Mouse (Mus musculus): Measurements from ENCODE around the gene Gm20661.

The Gm20661 gene

GRCm38 (mm10) chr9:107982681-107983346 is at the start of gene Gm20661:
TSS of gene Gm20661 (plus strand) at chr9:107983058.
- DNase-seq (ENCODE audit: low spot score), result peak; percentile 85

GRCm38 (mm10) chr9:107934146-107934545 is 48.7 kb upstream of the Gm20661 start:
- DNase-seq (ENCODE audit: low spot score), result no peak

GRCm38 (mm10) chr9:107935374-107935773 is 47.5 kb upstream of the Gm20661 start, which contains the start of gene Camkv:
TSS of gene Camkv (plus strand) at chr9:107935674.
- no peak for DNase-seq (ENCODE audit: low spot score)

GRCm38 (mm10) chr9:107935790-107936214 is 47.1 kb upstream of the Gm20661 start:
- DNase-seq (ENCODE audit: low spot score), result peak; percentile 67

- peak; percentile 53 for DNase-seq (ENCODE audit: low spot score)
These were observed 46.5 kb upstream of the Gm20661 start for GRCm38 (mm10) chr9:107936215-107936822.

GRCm38 (mm10) chr9:107936831-107937230 is 46.0 kb upstream of the Gm20661 start:
- DNase-seq (ENCODE audit: low spot score), result no peak

- no peak for DNase-seq (ENCODE audit: low spot score)
These were observed 35.3 kb upstream of the Gm20661 start for GRCm38 (mm10) chr9:107947241-107948194.

GRCm38 (mm10) chr9:107949184-107949921 is 33.5 kb upstream of the Gm20661 start:
- no peak for DNase-seq (ENCODE audit: low spot score)

- DNase-seq (ENCODE audit: low spot score), result no peak
These were observed 33.0 kb upstream of the Gm20661 start, which contains the start of gene Traip for GRCm38 (mm10) chr9:107949922-107950235. TSS of gene Traip (plus strand) at chr9:107950136.

GRCm38 (mm10) chr9:107950460-107951355 is 32.1 kb upstream of the Gm20661 start:
- peak; percentile 97 for DNase-seq (ENCODE audit: low spot score)

- DNase-seq (ENCODE audit: low spot score), result no peak
These were observed 27.1 kb upstream of the Gm20661 start for GRCm38 (mm10) chr9:107955613-107956289.

GRCm38 (mm10) chr9:107957141-107957540 is 25.7 kb upstream of the Gm20661 start:
- peak; percentile 22 for DNase-seq (ENCODE audit: low spot score)

GRCm38 (mm10) chr9:107959896-107960295 is 23.0 kb upstream of the Gm20661 start:
- DNase-seq (ENCODE audit: low spot score), result no peak

GRCm38 (mm10) chr9:107960928-107961327 is 21.9 kb upstream of the Gm20661 start:
- DNase-seq (ENCODE audit: low spot score), result peak; percentile 17

- DNase-seq (ENCODE audit: low spot score), result no peak
These were observed 21.5 kb upstream of the Gm20661 start for GRCm38 (mm10) chr9:107961351-107961762.

- DNase-seq (ENCODE audit: low spot score), result peak; percentile 50
These were observed 21.0 kb upstream of the Gm20661 start for GRCm38 (mm10) chr9:107961881-107962280.

GRCm38 (mm10) chr9:107962916-107963315 is 19.9 kb upstream of the Gm20661 start:
- DNase-seq (ENCODE audit: low spot score), result no peak

- peak; percentile 93 for DNase-seq (ENCODE audit: low spot score)
These were observed 19.2 kb upstream of the Gm20661 start for GRCm38 (mm10) chr9:107963700-107964099.

GRCm38 (mm10) chr9:107964681-107965080 is 18.2 kb upstream of the Gm20661 start:
- DNase-seq (ENCODE audit: low spot score), result no peak

- no peak for DNase-seq (ENCODE audit: low spot score)
These were observed 16.2 kb upstream of the Gm20661 start for GRCm38 (mm10) chr9:107966676-107967075.
